Mouse (Mus musculus) embryonic facial prominence, embryonic 14.5 days (tissue): Measurements from ENCODE around the gene Gm21994. TPM values are rescaled to one million over a fixed set of nuclear protein-coding genes. Genes with fewer than 3 reads are reported as not detected.

Experiments used
- polyA plus RNA-seq: library from polyadenylated mRNA; unstranded; fragments of >200 nt; fragmentation: Nextera tagmentation; extraction: Ambion mirVana; gene quantifications from 2 replicates; pipeline ENCODE4 v1.2.1, GENCODE M21; 2014

Gm21994 gene
- polyA plus RNA-seq, 1 experiment from 2014 or later: 2.2 TPM

Other genes with a start within 250 kb of the Gm21994 start
- 8.2 and 9.6 TPM in 2 replicates for gene Zfp120, start 118.9 kb downstream of the Gm21994 start, polyA plus RNA-seq
- not detected in 2 replicates for gene Gm10770, start 75.9 kb downstream of the Gm21994 start, polyA plus RNA-seq
- gene Gm14139, start 73.8 kb downstream of the Gm21994 start, polyA plus RNA-seq: not detected in 2 replicates
- gene Zfp937, start 37.5 kb downstream of the Gm21994 start, polyA plus RNA-seq: 7.3 and 7.7 TPM in 2 replicates
- gene Gm14124, start 1.9 kb upstream of the Gm21994 start, polyA plus RNA-seq: not detected in 2 replicates
- 2.5 and 3.3 TPM in 2 replicates for gene Gm10130, start 68.1 kb upstream of the Gm21994 start, polyA plus RNA-seq
- gene 3300002I08Rik, start 107.2 kb upstream of the Gm21994 start, polyA plus RNA-seq: 6.6 and 7.6 TPM in 2 replicates
- 5.9 and 6.2 TPM in 2 replicates for gene Zfp442, start 195.9 kb upstream of the Gm21994 start, polyA plus RNA-seq
- 0.10 TPM in 1 of 2 replicates, not detected in the other for gene Zfp345, start 229.5 kb upstream of the Gm21994 start, polyA plus RNA-seq